Mouse (Mus musculus) right cerebral cortex, postnatal 14 days (tissue): Measurements from ENCODE around the gene Psma6.
A peak's percentile ranks its signal among the peaks of the same experiment; 100 is the strongest.
"Not testable (repeated sequence)": the region's sequence is repeated elsewhere in the genome, so short reads cannot be mapped to it uniquely, and the experiment has no call there.

Source experiments
- DNase-seq: peaks from one replicate; pipeline ENCODE4 v3.0.0; 2022

Psma6 gene

DNA sequence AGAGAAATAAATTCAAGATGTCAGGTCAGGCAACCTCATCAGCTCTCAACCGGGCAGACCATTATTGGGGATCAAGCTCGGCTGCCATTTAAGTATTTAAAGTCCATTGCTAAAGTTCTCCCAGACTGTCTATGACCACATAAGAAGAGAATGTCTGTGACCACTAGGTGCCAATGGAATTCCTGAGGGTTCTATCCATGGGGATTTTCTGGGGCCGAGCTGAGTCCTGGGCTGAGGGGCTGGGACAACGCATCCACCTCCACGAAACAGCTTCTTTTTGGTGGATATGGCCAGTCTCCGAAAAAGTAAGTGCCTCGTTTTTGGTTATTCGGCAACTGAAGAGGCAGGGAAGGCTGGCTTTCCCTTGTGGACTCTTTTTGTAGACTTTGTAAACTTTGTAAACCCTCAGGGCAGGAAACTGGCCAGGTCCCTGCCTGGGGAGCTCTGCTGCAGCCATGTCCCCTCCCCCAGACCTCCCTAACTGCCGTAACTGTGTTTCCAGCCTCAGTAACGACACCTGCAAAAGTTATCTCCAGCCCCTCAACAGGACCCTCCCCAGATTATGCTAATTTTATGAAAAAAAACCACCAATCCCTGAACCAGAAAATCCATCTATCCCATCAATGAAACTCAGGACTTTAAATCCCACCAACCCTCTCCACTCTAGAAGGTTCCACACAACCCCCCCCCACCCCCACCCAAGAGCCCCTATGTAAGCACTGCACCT, at the start of gene Psma6:
Psma6 (plus strand) TSS at position 200 of the 727 bp plus-strand sequence.
- DNase-seq, result no peak

DNA sequence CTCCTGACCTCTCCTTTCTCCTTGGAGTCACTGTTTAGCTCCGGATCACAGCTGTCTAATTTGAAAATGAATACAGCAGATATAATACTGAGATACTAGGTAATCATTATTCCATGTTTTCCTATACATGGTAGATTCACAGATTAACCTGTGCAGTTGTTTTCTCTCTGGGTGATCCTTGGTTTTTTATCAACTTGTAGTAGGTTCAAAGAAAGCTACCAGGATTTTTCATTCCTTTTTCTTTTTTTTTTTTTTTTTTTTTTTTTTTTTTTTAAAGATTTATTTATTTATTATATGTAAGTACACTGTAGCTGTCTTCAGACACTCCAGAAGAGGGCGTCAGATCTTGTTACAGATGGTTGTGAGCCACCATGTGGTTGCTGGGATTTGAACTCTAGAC, 45.5 kb upstream of the Psma6 start:
- DNase-seq, result not testable (repeated sequence)

GRCm38 (mm10) chr12:55343045-55343444, 41.0 kb upstream of the Psma6 start:
- DNase-seq, result not testable (repeated sequence)

DNA sequence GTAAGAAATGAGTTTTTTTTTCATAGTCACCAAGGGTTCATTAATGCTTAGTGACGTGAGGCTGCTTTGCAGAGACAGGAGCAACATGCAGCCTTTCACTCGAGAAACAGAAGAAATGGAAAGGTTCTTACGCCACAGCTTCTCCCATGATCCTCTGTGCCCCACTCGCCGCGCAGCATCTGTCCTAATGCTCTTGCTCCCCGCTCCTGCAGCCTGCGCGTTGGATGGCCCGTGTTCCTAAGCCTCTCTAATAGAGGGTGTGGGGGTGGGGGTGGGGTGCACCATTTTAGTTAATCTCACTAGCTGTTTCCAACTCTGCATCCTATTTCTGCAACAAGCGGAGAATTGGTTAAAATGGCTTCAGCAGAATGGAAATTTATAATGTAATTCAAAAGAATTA, 40.0 kb upstream of the Psma6 start:
- DNase-seq, result no peak

GRCm38 (mm10) chr12:55344583-55344982, 39.4 kb upstream of the Psma6 start:
- DNase-seq, result peak; percentile 13

- no peak for DNase-seq
Observed at GRCm38 (mm10) chr12:55353423-55353822, 30.6 kb upstream of the Psma6 start.

DNA sequence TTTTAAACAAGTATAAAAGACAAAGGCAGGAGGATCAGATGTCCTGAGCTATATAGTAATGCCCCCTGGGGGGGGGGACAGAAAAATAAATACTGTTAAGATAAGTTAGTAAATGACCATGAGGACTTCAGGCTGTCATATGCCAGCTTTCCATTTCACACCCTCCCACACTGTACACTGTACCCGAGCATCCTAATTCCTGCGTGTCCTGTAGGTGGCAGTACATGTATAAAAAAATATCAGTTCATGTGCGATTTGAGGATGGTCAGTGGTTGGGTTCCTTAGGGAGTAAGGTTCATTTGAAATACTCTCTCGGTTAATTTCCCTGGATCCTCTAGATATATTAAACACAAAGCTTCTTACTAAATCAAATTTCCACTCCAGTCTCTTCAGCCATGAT, 29.1 kb upstream of the Psma6 start:
- DNase-seq, result no peak

DNA sequence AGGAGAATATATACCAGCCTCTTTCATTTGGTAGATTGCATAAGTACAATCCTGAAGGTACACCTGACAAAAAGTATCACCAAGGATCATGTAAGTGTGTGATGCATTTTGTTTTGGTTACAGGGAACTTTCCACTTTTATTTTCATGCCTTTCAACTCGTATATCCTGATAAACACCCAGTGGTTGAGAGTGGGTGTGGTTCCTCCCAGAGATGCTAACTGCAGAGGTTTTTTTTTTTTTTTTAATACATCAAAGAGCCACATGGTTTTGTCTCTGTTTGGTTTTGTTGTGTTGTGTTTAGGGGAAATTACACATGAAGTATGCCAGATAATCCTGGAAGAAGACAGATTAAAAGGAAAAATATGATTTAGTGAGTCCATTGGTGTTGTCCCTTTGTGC, 26.7 kb upstream of the Psma6 start:
- DNase-seq, result no peak

GRCm38 (mm10) chr12:55360929-55361328, 23.1 kb upstream of the Psma6 start:
- DNase-seq, result no peak

DNA sequence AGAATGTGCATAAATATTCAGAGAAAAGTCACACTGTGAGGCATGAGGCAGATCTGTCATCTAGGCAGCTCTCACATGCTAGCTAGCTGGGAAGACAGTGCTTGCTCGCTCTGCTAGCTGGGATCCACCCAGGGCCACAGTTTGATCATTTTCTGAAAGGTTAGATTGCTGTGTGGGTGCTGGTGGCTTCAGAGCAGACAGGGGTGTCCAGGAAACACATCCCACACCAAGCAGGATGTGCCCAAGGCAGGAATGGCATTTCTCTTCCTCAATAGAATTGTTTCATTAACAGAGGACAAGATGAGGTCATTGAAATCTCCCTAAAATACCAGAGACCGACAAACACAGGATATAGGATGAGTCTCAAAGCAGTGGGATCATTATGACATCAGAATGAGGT, 18.9 kb upstream of the Psma6 start:
- DNase-seq, result no peak

GRCm38 (mm10) chr12:55372424-55373055, 11.5 kb upstream of the Psma6 start:
- DNase-seq, result no peak

GRCm38 (mm10) chr12:55376956-55377609, 6.9 kb upstream of the Psma6 start:
- no peak for DNase-seq

GRCm38 (mm10) chr12:55377610-55377980, 6.4 kb upstream of the Psma6 start:
- no peak for DNase-seq

- DNase-seq, result no peak
Observed at GRCm38 (mm10) chr12:55384826-55385225, 804 bp downstream of the Psma6 start.

DNA sequence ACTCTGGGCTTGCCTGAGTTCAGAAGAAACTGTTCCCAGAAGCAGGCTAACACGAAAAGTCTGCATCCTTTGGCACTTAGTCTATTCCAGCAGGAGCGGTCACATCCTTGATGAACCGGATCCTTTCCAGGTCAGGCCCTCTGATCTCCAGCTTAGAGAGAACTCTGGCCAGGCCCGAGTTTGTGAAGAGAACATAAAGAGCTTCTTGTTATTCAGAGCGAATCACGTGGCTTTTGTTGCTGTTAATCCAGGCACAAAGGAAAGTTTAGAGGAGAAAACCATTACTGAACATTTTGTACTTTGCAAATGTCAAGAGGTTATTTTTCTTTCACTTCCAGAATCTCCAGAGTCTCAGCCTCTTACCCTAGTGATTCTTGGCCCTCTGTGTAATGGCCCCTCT, 1.9 kb downstream of the Psma6 start:
- no peak for DNase-seq

- DNase-seq, result no peak
Observed at GRCm38 (mm10) chr12:55386456-55386855, 2.4 kb downstream of the Psma6 start.

DNA sequence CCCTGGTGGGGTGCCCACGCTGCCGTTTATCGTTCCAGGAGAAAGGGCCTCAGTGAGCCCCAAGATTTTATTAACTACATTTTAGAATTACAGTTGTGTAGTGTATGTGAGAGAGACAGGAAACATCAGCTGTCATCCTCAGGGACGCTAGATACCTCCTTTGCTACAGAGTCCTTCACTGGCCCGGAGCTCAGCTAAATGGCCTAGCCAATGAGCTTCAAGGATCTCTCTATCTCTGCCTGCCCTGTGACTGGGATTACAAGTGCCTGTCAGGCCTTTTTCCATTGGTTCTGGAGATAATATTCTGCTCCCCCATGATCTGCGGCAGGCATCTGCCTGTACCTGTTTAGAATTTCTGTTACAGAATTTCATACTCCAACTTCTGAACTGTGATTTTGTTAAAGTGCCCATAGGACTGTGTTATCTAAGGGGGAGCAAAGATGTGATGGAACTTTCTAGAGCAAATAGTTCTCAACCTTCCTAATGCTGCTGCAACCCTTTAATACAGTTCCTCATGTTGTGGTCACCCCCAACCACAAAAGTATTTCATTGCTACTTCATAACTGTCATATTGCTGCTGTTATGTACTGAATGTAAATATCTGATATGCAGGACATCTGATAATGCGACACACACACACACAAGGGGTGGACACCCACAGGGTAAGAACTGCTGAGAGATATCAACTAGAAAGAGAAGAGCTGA, 3.2 kb downstream of the Psma6 start:
- no peak for DNase-seq

- no peak for DNase-seq
Observed at GRCm38 (mm10) chr12:55387788-55388465, 3.9 kb downstream of the Psma6 start.

DNA sequence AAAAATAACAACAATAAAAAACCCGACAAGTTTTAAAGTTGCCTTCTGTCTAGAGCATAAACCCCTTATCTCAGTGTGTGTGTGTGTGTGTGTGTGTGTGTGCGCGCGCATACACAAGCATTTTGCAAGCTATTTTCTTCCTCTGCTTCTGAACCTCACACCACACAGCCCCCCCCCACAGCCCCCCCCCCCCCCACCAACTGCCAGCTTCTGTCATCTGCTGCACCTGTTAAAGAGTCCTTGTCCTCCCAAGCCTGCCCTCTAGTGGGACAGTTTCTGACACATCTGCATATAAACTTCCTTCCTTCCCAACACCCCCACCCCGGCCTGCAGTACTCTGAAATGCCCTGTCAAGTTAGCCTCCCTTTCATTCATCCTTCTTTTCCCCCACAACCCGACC, 4.5 kb downstream of the Psma6 start:
- DNase-seq, result peak; percentile 45

DNA sequence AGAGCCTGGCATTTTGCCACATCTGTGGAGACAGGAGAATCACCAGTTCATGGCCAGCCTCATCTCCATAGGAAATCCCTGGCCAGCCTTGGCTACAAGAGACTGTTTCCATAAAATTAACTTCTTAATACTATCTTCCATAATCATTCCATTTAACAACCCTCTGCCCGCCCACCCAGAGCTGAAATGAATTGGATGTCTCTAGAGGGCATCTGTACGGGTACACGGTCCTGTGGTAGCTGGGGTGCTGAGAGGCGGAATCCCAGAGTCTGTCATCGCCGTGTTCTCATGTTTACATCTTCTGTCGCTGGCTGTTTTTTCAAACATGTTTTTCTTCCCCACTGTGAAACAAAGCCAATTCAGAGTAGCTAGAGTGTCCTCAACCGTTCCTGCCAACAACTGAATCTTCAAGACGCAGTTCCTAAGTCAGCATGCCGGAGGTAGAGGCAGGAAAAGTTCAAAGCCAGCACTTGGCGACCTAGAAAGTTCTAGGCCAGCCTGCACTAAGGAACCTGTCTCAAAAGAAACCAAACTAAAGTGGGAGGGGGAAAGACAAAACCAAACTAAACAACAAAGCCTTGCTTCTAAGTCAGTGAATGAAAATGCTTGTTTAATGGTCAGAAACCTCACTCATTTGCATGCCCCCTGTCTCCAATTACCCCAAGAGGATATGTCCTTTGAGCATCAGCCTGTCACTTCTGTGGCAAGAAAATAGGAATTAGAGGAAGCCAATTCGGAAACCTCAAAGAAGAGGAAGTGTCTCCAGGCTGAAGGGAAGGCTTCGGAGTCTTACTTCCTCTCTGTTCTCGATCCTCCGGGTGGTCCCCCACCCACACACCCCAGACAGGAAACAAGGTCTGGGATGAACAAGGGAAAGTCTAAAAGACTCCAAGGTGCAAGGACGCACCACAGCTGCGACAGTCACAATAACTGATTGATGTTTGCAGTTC, 5.4 kb downstream of the Psma6 start:
- no peak for DNase-seq

DNA sequence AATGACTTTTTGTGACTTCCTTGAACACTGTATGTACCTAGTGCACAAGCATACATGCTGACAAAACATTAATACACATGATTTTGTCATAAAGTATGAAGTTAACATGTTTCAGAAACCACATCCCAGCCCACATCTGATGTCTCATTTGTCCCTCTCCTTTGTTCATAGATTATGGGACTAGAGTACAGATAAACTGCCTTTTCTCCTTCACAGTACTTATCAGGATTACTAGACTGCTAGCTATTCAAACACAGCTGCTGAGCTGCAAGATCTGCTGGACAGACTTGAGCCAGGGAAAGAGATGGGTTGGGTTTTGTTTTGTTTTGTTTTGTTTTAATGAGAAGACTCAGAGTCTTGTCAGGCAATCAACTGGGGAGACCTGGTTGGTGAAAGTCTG, 8.1 kb downstream of the Psma6 start:
- DNase-seq, result no peak
